Mouse (Mus musculus) ES-E14 (cell line): ENCODE data around the gene Slc12a1. TPM values are rescaled to one million over a fixed set of nuclear protein-coding genes. Genes with fewer than 3 reads are reported as not detected.
A peak's percentile ranks its signal among the peaks of the same experiment; 100 is the strongest.

Source experiments
- DNase-seq: peaks from one replicate; pipeline ENCODE4 v3.0.0-alpha.2; 2013; ENCODE audit warnings: low read depth, low spot score
- H3K27ac ChIP-seq: 2 replicates; pipeline ENCODE4 v1.5.1; 2012; ENCODE audit warnings: low read depth, mild to moderate bottlenecking, low read length, moderate library complexity, mixed read lengths; ENCODE audit not compliant: poor library complexity, insufficient read depth, severe bottlenecking
- H3K36me3 ChIP-seq: 2 replicates; pipeline ENCODE4 v1.6.1; 2012; ENCODE audit warnings: mild to moderate bottlenecking, low read length, moderate library complexity, mixed read lengths; ENCODE audit not compliant: control insufficient read depth, poor library complexity, insufficient read depth, severe bottlenecking
- H3K4me1 ChIP-seq, 2 experiments: fragments of 150-350 bp in 1 of 2; sonication (generic) in 1 of 2; 2 replicates each; pipeline ENCODE4 v1.6.1; 2012; ENCODE audit warnings: low read length in 2 of 2, mild to moderate bottlenecking in 1 of 2, mixed read lengths in 1 of 2; ENCODE audit not compliant: control insufficient read depth in 2 of 2, insufficient read depth in 2 of 2, poor library complexity in 1 of 2
- H3K4me3 ChIP-seq, 2 experiments: fragments of 150-350 bp in 1 of 2; sonication (generic) in 1 of 2; 2 replicates each; pipeline ENCODE4 v1.5.1; 2012; ENCODE audit warnings: low read length in 2 of 2, low read depth in 1 of 2, mild to moderate bottlenecking in 1 of 2, mixed read lengths in 1 of 2; ENCODE audit not compliant: insufficient read depth in 1 of 2, poor library complexity in 1 of 2, severe bottlenecking in 1 of 2
- H3K9ac ChIP-seq: 2 replicates; pipeline ENCODE4 v1.6.1; 2012; ENCODE audit warnings: low read depth, mild to moderate bottlenecking, low read length, mixed read lengths; ENCODE audit not compliant: poor library complexity, insufficient read depth, severe bottlenecking
- H3K9me3 ChIP-seq: fragments of 150-350 bp; sonication (generic); 2 replicates; pipeline ENCODE4 v1.6.1; 2012; ENCODE audit warnings: low read depth, mild to moderate bottlenecking, low read length; ENCODE audit not compliant: control insufficient read depth, insufficient read depth
- CHD2 ChIP-seq: IDR thresholded peaks from 2 replicates; pipeline ENCODE4 v1.6.1; 2014; ENCODE audit warnings: mild to moderate bottlenecking, low read depth, low read length, inconsistent platforms
- HCFC1 ChIP-seq: IDR thresholded peaks from 2 replicates; pipeline ENCODE4 v1.6.1; 2012; ENCODE audit warnings: low read length, inconsistent platforms, borderline replicate concordance; ENCODE audit not compliant: insufficient read depth
- MAFK ChIP-seq: IDR thresholded peaks from 2 replicates; pipeline ENCODE4 v1.6.1; 2014; ENCODE audit warnings: mild to moderate bottlenecking, low read depth, low read length, inconsistent platforms; ENCODE audit not compliant: insufficient read depth
- ZC3H11A ChIP-seq: IDR thresholded peaks from 2 replicates; pipeline ENCODE4 v1.6.1; 2012; ENCODE audit warnings: low read depth, mild to moderate bottlenecking, inconsistent platforms, low read length, borderline replicate concordance
- ZNF384 ChIP-seq: IDR thresholded peaks from 2 replicates; pipeline ENCODE4 v1.6.1; 2012; ENCODE audit warnings: low read depth, low read length, inconsistent platforms
- in situ Hi-C, 2 experiments: fragments of 600-800 bp; cut with MboI; formaldehyde crosslinking; loops; one replicate each; pipeline ENCODE4 v1.15.1; 2025; ENCODE audit warnings: low sequenced_read_pairs in 2 of 2, inconsistent platforms in 1 of 2; ENCODE audit not compliant: unreplicated experiment in 2 of 2
- total RNA-seq: library from RNA; depleted of rRNA; stranded (reverse); fragments of 300-350 nt; gene quantifications from 2 replicates; pipeline ENCODE4 v1.2.3, GENCODE M21; 2012

Slc12a1 gene
- total RNA-seq, 1 experiment: 0.04 TPM

DNA sequence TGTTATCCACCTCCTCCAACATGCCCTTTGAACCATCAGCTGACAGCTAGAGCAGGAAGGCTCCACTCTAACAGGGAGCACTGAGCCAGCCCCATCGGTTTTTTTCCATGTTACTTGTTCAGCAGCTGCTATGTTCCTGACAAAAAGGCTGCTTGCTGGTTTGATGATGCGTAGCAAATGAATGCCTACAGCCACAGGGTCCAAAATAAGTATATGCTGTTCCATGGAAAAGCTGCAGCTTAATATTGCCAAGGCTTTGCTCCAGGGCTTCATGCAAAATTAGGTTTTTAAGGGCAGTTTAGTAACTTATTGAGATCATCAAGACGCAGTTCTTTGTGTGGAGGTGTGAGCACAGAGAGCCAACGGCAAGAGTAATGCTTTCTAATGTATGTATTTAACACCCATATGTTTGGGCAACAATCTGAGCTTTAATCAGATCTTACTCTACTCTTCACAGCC is 9.7 kb downstream of the Slc12a1 start:
- no peaks in the 10 kb centered on the region for H3K9me3 ChIP-seq
- peaks cover 0 to 5% of the 10 kb centered on the region in 2 experiments; a peak in 1 of 4 replicates for H3K4me1 ChIP-seq
- no peak overlapping the region for H3K27ac ChIP-seq
- no peak for DNase-seq
- no peaks in the 10 kb centered on the region for H3K36me3 ChIP-seq
- in situ Hi-C loops: no loop called here
- TF ChIP-seq CHD2 (no peak), ZNF384 (no peak), HCFC1 (no peak), MAFK (no peak), ZC3H11A (no peak)
- H3K4me3 ChIP-seq: no peak overlapping the region
- H3K9ac ChIP-seq: no peak overlapping the region

DNA sequence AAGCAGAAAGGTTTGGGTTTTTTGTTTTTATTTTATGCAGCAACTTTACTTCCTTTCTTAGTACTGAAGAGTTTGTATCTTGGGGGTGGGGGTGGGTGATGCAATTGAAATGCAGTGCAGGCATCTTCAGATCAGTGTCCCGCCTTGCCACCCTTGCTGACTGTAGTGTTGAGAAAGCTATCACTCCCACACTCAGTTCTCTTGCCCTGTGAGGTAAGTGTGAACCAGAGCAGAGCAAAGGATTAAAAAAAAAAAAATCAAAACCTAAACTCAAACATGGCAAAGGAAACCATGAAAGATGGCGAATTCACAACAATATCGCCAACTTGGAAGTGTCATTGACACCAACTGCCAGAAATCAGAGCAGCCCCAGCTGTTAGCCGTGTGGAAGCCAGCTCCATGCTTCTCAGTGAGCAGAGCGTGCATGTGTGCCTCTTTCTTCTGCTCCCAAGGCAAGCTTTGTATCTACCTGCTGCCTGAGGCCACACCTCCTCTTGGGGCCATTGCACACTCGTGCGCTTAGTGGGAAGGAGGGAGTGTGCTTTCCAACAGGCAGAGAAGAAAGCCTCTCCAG is 26.0 kb downstream of the Slc12a1 start:
- Histone ChIP-seq H3K9me3 (no peaks in the 10 kb centered on the region), H3K36me3 (no peaks in the 10 kb centered on the region), H3K9ac (no peak overlapping the region), H3K4me1 (no peaks in the 10 kb centered on the region), H3K4me3 (no peak overlapping the region), H3K27ac (no peak overlapping the region)
- TF ChIP-seq ZC3H11A (no peak), ZNF384 (no peak), MAFK (no peak), CHD2 (no peak), HCFC1 (no peak)
- no peak for DNase-seq
- in situ Hi-C loops: loop anchor here in 1 of 2 experiments (25.0 kb wide), 1 partner anchor 1091 kb away; the partner anchor contains the start of gene Sema6d

- DNase-seq: no peak
- no peak overlapping the region for H3K27ac ChIP-seq
- H3K4me1 ChIP-seq: no peaks in the 10 kb centered on the region
- no peak for TF ChIP-seq ZC3H11A
- TF ChIP-seq CHD2: no peak
- TF ChIP-seq ZNF384: no peak
- no peak for TF ChIP-seq MAFK
- no peak for TF ChIP-seq HCFC1
- H3K9me3 ChIP-seq: no peaks in the 10 kb centered on the region
- H3K9ac ChIP-seq: no peak overlapping the region
- H3K36me3 ChIP-seq: no peaks in the 10 kb centered on the region
- in situ Hi-C loops: loop anchor here in 1 of 2 experiments (25.0 kb wide), 1 partner anchor 1101 kb away; the partner anchor contains the start of gene Sema6d
- H3K4me3 ChIP-seq: no peak overlapping the region
Measured at GRCm38 (mm10) chr2:125187904-125188303, 35.6 kb downstream of the Slc12a1 start.

DNA sequence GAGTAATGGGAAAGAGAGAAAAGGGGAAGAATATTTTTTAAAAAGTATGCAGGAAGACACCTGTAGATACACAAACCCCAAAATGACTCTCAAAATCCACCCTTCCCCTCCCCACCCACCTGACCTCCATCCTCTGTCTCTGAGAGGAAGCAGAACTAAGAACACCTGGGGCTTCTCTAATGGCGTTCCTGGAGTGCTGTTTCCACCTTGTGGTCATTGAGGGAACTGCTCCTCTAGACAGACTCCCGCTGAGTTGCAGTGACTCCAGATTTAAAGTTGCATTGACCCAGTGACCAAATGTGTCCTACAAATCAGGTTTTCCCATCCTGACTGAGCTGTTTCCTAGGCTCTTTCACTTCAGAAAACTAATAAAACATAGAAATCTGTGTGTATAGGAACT is 36.9 kb downstream of the Slc12a1 start:
- TF ChIP-seq ZNF384 (no peak), CHD2 (no peak), MAFK (no peak), ZC3H11A (peak; percentile 83), HCFC1 (no peak)
- in situ Hi-C loops: loop anchor here in 1 of 2 experiments (25.0 kb wide), 1 partner anchor 1102 kb away; the partner anchor contains the start of gene Sema6d
- H3K9me3 ChIP-seq: no peaks in the 10 kb centered on the region
- H3K4me1 ChIP-seq: no peaks in the 10 kb centered on the region
- H3K27ac ChIP-seq: no peak overlapping the region
- no peaks in the 10 kb centered on the region for H3K36me3 ChIP-seq
- H3K4me3 ChIP-seq: no peak overlapping the region
- DNase-seq: peak; percentile 71
- no peak overlapping the region for H3K9ac ChIP-seq
